Mouse (Mus musculus): ENCODE data around the gene Tmc8.

DNA sequence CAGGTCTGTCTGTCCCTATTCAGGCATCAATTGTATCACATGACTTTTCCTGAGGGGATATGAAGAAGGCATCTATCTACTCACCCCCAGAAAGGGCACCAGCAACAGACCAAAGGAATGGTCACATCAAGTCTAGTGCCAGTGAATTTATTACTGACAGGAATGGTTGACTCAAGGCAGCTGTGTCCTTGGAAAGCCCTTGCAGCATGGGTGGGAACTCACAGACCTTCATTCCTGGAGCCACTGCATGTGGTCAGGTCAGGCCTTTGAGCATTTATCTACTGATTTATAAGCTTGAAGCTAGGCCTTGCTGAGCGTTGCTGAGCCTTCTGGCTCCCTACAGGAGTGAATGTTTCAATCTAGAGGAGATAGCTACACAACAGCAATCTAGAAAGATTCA is 59.0 kb downstream of the Tmc8 start:
- TF ChIP-seq POLR2A (IDR thresholded peaks at IDR 0.05; ENCODE audit: low read depth, low read length): no peak
- TF ChIP-seq CTCF (conservative IDR thresholded peaks at IDR 0.05; ENCODE audit: insufficient read depth, insufficient read length, low read depth, low read length): no peak

All from kidney, adult 2 months (tissue).